Mouse (Mus musculus): Measurements from ENCODE around the gene Cacna2d1.

GRCm38 (mm10) chr5:15985228-15985858 lies 50.9 kb downstream of the Cacna2d1 start:
- TF ChIP-seq E2F4 (IDR thresholded peaks at IDR 0.05; ENCODE audit: borderline replicate concordance, low read depth, low read length) = no peak
- TF ChIP-seq SIN3A (IDR thresholded peaks at IDR 0.05; ENCODE audit: low read length) = no peak
- TF ChIP-seq CTCF (IDR thresholded peaks at IDR 0.05 in 2 of 3, conservative IDR thresholded peaks at IDR 0.05 in 1 of 3; ENCODE audit: control insufficient read depth in 1 of 3, insufficient read depth in 1 of 3, low read depth in 2 of 3, low read length in 3 of 3, poor library complexity in 1 of 3, severe bottlenecking in 1 of 3) = no peak
- TF ChIP-seq ZNF384 (IDR thresholded peaks at IDR 0.05; ENCODE audit: low read depth, low read length) = no peak
- TF ChIP-seq POLR2A (IDR thresholded peaks at IDR 0.05; ENCODE audit: control insufficient read depth in 1 of 2, insufficient read depth in 1 of 2, low read depth in 1 of 2, low read length in 2 of 2, poor library complexity in 1 of 2) = no peak
- TF ChIP-seq MAZ (IDR thresholded peaks at IDR 0.05; ENCODE audit: low read depth, low read length) = no peak
- TF ChIP-seq MAFK (IDR thresholded peaks at IDR 0.05; ENCODE audit: borderline replicate concordance, low read depth, low read length) = no peak
- TF ChIP-seq ZC3H11A (IDR thresholded peaks at IDR 0.05; ENCODE audit: low read depth, low read length) = no peak
- no peak for TF ChIP-seq EP300 (IDR thresholded peaks at IDR 0.05; ENCODE audit: low read depth in 1 of 2, low read length in 2 of 2)
- TF ChIP-seq JUND (IDR thresholded peaks at IDR 0.05; ENCODE audit: low read depth, low read length) = no peak
- TF ChIP-seq USF1 (IDR thresholded peaks at IDR 0.05; ENCODE audit: low read depth, low read length) = no peak
- TF ChIP-seq USF2 (IDR thresholded peaks at IDR 0.05; ENCODE audit: borderline replicate concordance in 1 of 2, insufficient read depth in 1 of 2, low read depth in 1 of 2, low read length in 2 of 2) = no peak
- TF ChIP-seq RAD21 (IDR thresholded peaks at IDR 0.05; ENCODE audit: low read depth, low read length) = no peak
